Mouse (Mus musculus): ENCODE data around the gene Smim17. TPM values are rescaled to one million over a fixed set of nuclear protein-coding genes. Genes with fewer than 3 reads are reported as not detected.

The Smim17 gene
- polyA plus RNA-seq, 2 experiments = 0.42 TPM; not detected in 1

DNA sequence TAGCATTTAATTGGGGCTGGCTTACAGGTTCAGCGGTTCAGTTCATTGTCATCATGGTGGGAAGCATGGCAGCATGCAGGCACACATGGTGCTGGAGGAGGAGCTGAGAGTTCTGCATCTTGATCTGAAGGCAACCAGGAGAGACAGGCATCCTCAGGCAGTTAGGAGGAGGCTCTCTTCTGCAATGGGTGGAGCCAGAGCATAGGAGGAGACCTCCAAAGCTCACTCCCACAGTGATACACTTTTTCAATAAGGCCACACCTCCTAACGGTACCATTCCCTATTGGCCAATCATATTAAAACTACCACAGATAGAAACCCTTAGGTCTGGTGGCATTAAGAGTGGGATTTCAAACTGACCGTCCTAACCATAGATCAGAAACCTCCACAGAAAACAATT lies 29.1 kb upstream of the Smim17 start:
- TF ChIP-seq EP300 (IDR thresholded peaks at IDR 0.05; ENCODE audit: low read depth) (no peak), CTCF (IDR thresholded peaks at IDR 0.05; ENCODE audit: low read depth) (no peak)
- Histone ChIP-seq H3K27ac (no peak overlapping the region), H3K9ac (replicated peaks) (no peak overlapping the region), H3K9me3 (ENCODE audit: control insufficient read depth, low read length) (no peaks in the 10 kb centered on the region), H3K36me3 (replicated peaks; ENCODE audit: control insufficient read depth, insufficient read depth, low read depth) (no peaks in the 10 kb centered on the region), H3K4me2 (ENCODE audit: low read depth) (no peak overlapping the region), H3K27me3 (ENCODE audit: control insufficient read depth, insufficient read depth, low read length) (no peaks in the 10 kb centered on the region), H3K4me1 (replicated peaks; ENCODE audit: control insufficient read depth in 2 of 2, insufficient read depth in 2 of 2, low read length in 1 of 2) (peaks cover 19 to 20% of the 10 kb centered on the region in 2 experiments), H3K4me3 (ENCODE audit: insufficient read depth in 1 of 2, low read depth in 2 of 2, low read length in 2 of 2) (no peak overlapping the region)
- ATAC-seq (ENCODE audit: insufficient read depth) = peak; percentile 38
- 63% methylated on average over 3 of the region's 3 CpGs for WGBS (ENCODE audit: insufficient replicate concordance)
- DNase-seq (ENCODE audit: low read depth in 3 of 3, low spot score in 3 of 3) = no peak

DNA sequence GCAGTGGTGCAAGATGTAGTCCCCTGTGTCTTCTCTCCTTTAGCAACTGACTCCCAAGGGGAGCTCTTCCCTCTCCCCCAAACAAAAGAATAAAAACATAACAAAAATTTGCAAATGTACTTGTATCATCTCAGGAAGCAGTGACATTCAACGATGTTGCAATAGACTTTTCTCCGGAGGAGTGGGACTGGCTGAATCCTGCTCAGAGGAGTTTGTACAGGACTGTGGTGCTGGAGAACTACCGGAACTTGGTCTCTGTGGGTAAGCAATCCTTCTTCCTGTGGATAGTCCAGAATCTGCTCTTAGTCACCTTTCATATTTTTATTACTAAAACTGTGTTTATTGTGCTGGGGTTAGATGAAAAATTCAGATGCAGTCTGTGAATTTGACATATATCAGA lies 25.5 kb upstream of the Smim17 start:
- H3K4me3 ChIP-seq (ENCODE audit: insufficient read depth in 1 of 2, low read depth in 2 of 2, low read length in 2 of 2) = no peak overlapping the region
- no peak overlapping the region for H3K4me2 ChIP-seq (ENCODE audit: low read depth)
- H3K36me3 ChIP-seq (replicated peaks; ENCODE audit: control insufficient read depth, insufficient read depth, low read depth) = no peaks in the 10 kb centered on the region
- H3K9me3 ChIP-seq (ENCODE audit: control insufficient read depth, low read length) = no peaks in the 10 kb centered on the region
- no peak overlapping the region for H3K9ac ChIP-seq (replicated peaks)
- no peaks in the 10 kb centered on the region for H3K27me3 ChIP-seq (ENCODE audit: control insufficient read depth, insufficient read depth, low read length)
- no peak for ATAC-seq (ENCODE audit: insufficient read depth)
- H3K4me1 ChIP-seq (replicated peaks; ENCODE audit: control insufficient read depth in 2 of 2, insufficient read depth in 2 of 2, low read length in 1 of 2) = 0 out of 4 replicates have a peak, but pooled peaks cover 0 to 4% of the 10 kb centered on the region in 2 experiments
- WGBS (ENCODE audit: insufficient replicate concordance) = 61% methylated on average over 3 of the region's 3 CpGs
- TF ChIP-seq CTCF (IDR thresholded peaks at IDR 0.05; ENCODE audit: low read depth) = no peak
- no peak for TF ChIP-seq EP300 (IDR thresholded peaks at IDR 0.05; ENCODE audit: low read depth)
- no peak overlapping the region for H3K27ac ChIP-seq
- no peak for DNase-seq (ENCODE audit: low read depth in 3 of 3, low spot score in 3 of 3)

DNA sequence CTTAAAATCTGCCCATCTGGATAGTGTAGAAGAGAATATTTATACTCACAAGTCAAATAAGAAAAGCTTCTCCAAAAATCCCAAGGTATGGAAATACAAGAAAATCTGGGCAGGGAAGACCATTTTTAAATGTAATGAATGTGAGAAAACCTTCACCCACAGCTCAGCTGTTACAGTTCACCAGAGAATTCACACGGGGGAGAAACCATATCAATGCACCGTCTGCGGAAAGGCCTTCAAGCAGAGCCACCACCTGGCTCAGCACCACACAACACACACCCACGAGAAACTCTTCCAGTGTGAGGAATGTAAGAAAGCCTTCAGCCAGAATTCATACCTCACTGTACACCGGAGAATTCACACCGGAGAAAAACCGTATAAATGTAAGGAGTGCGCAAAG lies 20.1 kb upstream of the Smim17 start:
- Histone ChIP-seq H3K4me2 (ENCODE audit: low read depth) (no peak overlapping the region), H3K9me3 (ENCODE audit: control insufficient read depth, low read length) (no peaks in the 10 kb centered on the region), H3K4me1 (replicated peaks; ENCODE audit: control insufficient read depth in 2 of 2, insufficient read depth in 2 of 2, low read length in 1 of 2) (peaks cover 7 to 8% of the 10 kb centered on the region in 2 experiments), H3K4me3 (ENCODE audit: insufficient read depth in 1 of 2, low read depth in 2 of 2, low read length in 2 of 2) (no peak overlapping the region), H3K9ac (replicated peaks) (no peak overlapping the region), H3K27ac (no peak overlapping the region), H3K36me3 (replicated peaks; ENCODE audit: control insufficient read depth, insufficient read depth, low read depth) (no peaks in the 10 kb centered on the region), H3K27me3 (ENCODE audit: control insufficient read depth, insufficient read depth, low read length) (no peaks in the 10 kb centered on the region)
- no peak for TF ChIP-seq CTCF (IDR thresholded peaks at IDR 0.05; ENCODE audit: low read depth)
- TF ChIP-seq EP300 (IDR thresholded peaks at IDR 0.05; ENCODE audit: low read depth) = no peak
- WGBS (ENCODE audit: insufficient replicate concordance) = 71% methylated on average over 8 of the region's 8 CpGs
- DNase-seq (ENCODE audit: low read depth in 3 of 3, low spot score in 3 of 3) = no peak
- ATAC-seq (ENCODE audit: insufficient read depth) = no peak

DNA sequence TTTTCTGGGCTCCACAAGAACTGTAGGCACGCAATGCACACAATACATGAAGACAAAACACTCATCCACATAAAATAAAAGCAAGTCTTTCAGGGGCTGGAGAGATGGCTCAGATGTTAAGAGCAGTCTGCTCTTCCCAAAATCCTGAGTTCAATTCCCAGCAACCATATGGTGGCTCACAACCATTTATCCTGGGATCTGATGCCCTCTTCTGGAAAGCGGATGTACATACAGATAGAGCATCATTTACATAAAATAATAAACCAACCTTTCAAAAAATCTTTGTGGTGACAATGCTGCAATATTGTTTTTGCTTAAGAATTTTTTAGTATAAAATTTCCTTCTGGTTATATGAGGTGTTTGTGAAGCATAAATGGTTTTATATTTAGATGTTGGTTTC lies 17.1 kb upstream of the Smim17 start:
- TF ChIP-seq CTCF (IDR thresholded peaks at IDR 0.05; ENCODE audit: low read depth) (no peak), EP300 (IDR thresholded peaks at IDR 0.05; ENCODE audit: low read depth) (no peak)
- 77% methylated on average over 2 of the region's 2 CpGs for WGBS (ENCODE audit: insufficient replicate concordance)
- ATAC-seq (ENCODE audit: insufficient read depth) = no peak
- Histone ChIP-seq H3K4me3 (ENCODE audit: insufficient read depth in 1 of 2, low read depth in 2 of 2, low read length in 2 of 2) (no peak overlapping the region), H3K4me2 (ENCODE audit: low read depth) (no peak overlapping the region), H3K9me3 (ENCODE audit: control insufficient read depth, low read length) (no peaks in the 10 kb centered on the region), H3K36me3 (replicated peaks; ENCODE audit: control insufficient read depth, insufficient read depth, low read depth) (no peaks in the 10 kb centered on the region), H3K27me3 (ENCODE audit: control insufficient read depth, insufficient read depth, low read length) (no peaks in the 10 kb centered on the region), H3K4me1 (replicated peaks; ENCODE audit: control insufficient read depth in 2 of 2, insufficient read depth in 2 of 2, low read length in 1 of 2) (peaks cover 13 to 15% of the 10 kb centered on the region in 2 experiments), H3K9ac (replicated peaks) (no peak overlapping the region), H3K27ac (no peak overlapping the region)
- no peak for DNase-seq (ENCODE audit: low read depth in 3 of 3, low spot score in 3 of 3)

DNA sequence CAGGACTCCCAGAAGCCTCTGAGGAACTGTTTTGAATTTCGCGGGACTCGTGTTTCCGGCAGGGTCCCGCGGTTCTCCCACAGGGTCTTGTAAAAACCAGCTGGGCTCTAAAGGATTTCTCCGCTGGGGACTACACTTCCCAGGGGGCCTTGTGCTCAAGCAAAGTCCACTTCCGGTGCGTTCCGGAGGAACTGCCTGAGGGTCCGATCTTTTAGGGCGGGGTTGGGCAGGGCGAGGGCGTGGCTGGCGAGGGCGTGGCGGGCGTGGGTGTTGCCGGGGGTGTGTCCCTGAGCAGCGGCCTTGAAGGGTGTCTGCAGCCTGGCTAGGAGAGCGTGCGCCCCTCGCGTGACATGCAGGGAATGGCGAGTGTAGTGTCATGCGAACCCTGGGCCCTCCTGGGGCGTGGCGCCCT lies 15.5 kb upstream of the Smim17 start, which contains the start of gene Zfp28:
Gene Zfp28, plus strand, starts transcription at position 252 of the 412 bp plus-strand sequence.
- H3K9me3 ChIP-seq (ENCODE audit: control insufficient read depth, low read length) = no peaks in the 10 kb centered on the region
- H3K36me3 ChIP-seq (replicated peaks; ENCODE audit: control insufficient read depth, insufficient read depth, low read depth) = no peaks in the 10 kb centered on the region
- H3K4me3 ChIP-seq (ENCODE audit: insufficient read depth in 1 of 2, low read depth in 2 of 2, low read length in 2 of 2) = peak within 1 kb of the TSS; percentile 64 to 67
- under 1% methylated on average over 28 of the region's 28 CpGs for WGBS (ENCODE audit: insufficient replicate concordance)
- TF ChIP-seq CTCF (IDR thresholded peaks at IDR 0.05; ENCODE audit: low read depth) = peak; percentile 56
- TF ChIP-seq EP300 (IDR thresholded peaks at IDR 0.05; ENCODE audit: low read depth) = no peak
- H3K4me1 ChIP-seq (replicated peaks; ENCODE audit: control insufficient read depth in 2 of 2, insufficient read depth in 2 of 2, low read length in 1 of 2) = peaks cover 13 to 15% of the 10 kb centered on the region in 2 experiments
- H3K27ac ChIP-seq = no peak within 1 kb of the TSS
- H3K27me3 ChIP-seq (ENCODE audit: control insufficient read depth, insufficient read depth, low read length) = no peaks in the 10 kb centered on the region
- H3K9ac ChIP-seq (replicated peaks) = peak within 1 kb of the TSS; percentile 60
- H3K4me2 ChIP-seq (ENCODE audit: low read depth) = peak within 1 kb of the TSS; percentile 83
- DNase-seq (ENCODE audit: low read depth in 3 of 3, low spot score in 3 of 3) (peak; percentile 74 to 82 (median 77)), ATAC-seq (ENCODE audit: insufficient read depth) (peak; percentile 93)

Data from liver, embryonic 14.5 days (tissue).